Mouse (Mus musculus) midbrain, postnatal 0 days (tissue): ENCODE data around the gene Slc11a2. TPM values are rescaled to one million over a fixed set of nuclear protein-coding genes. Genes with fewer than 3 reads are reported as not detected.

Experiments
- ATAC-seq: fragments of 200-750 bp; cut with Nextera tagmentation; 2 replicates; pipeline ENCODE4 v1.8.0; 2017; ENCODE audit warnings: moderate number of reproducible peaks, mild to moderate bottlenecking, moderate TSS enrichment, moderate library complexity; ENCODE audit not compliant: low FRiP score
- DNase-seq: peaks from one replicate; pipeline ENCODE4 v3.0.0-alpha.2; 2015; ENCODE audit warnings: low spot score
- H3K27ac ChIP-seq: fragments of 300-500 bp; sonication (generic); 2 replicates; pipeline ENCODE4 v1.5.1; 2014; ENCODE audit warnings: low read depth, mild to moderate bottlenecking, low read length, mixed read lengths
- H3K27me3 ChIP-seq: fragments of 300-500 bp; sonication (generic); 2 replicates; pipeline ENCODE4 v1.6.1; 2014; ENCODE audit warnings: low read length, control low read depth, mixed read lengths; ENCODE audit not compliant: insufficient read depth
- H3K36me3 ChIP-seq: fragments of 300-500 bp; sonication (generic); 2 replicates; pipeline ENCODE4 v1.6.1; 2014; ENCODE audit warnings: low read length, control low read depth, mixed read lengths; ENCODE audit not compliant: insufficient read depth
- H3K4me1 ChIP-seq: fragments of 300-500 bp; sonication (generic); 2 replicates; pipeline ENCODE4 v1.6.1; 2014; ENCODE audit warnings: mild to moderate bottlenecking, control low read depth, antibody characterized with exemption, low read length, mixed read lengths; ENCODE audit not compliant: insufficient read depth
- H3K4me2 ChIP-seq: fragments of 300-500 bp; sonication (generic); 2 replicates; pipeline ENCODE4 v1.6.1; 2014; ENCODE audit warnings: low read depth, mild to moderate bottlenecking, low read length, mixed read lengths; ENCODE audit not compliant: poor library complexity, severe bottlenecking
- H3K4me3 ChIP-seq: fragments of 300-500 bp; sonication (generic); 2 replicates; pipeline ENCODE4 v1.5.1; 2014; ENCODE audit warnings: low read depth, mild to moderate bottlenecking, low read length, moderate library complexity
- H3K9ac ChIP-seq: fragments of 300-500 bp; sonication (generic); replicated peaks from 2 replicates; pipeline ENCODE4 v1.6.1; 2014; ENCODE audit warnings: mild to moderate bottlenecking, low read length, moderate library complexity, mixed read lengths; ENCODE audit not compliant: poor library complexity, severe bottlenecking
- H3K9me3 ChIP-seq: fragments of 300-500 bp; sonication (generic); 2 replicates; pipeline ENCODE4 v1.6.1; 2016; ENCODE audit warnings: low read length, control low read depth
- CTCF ChIP-seq: IDR thresholded peaks from 2 replicates; pipeline ENCODE4 v1.5.1; 2016; ENCODE audit warnings: antibody characterized with exemption, mild to moderate bottlenecking
- WGBS: fragments of 180-500 bp; shearing (Covaris S2); extraction: QIAGEN DNeasy Blood & Tissue Kit; methylation state at CpG from one replicate; pipeline ENCODE4 v1.1.7; 2014; 5-methylcytosine and 5-hydroxymethylcytosine counted together
- polyA plus RNA-seq: library from polyadenylated mRNA; unstranded; fragments of >200 nt; fragmentation: Nextera tagmentation; extraction: Ambion mirVana; gene quantifications from 2 replicates; pipeline ENCODE4 v1.2.1, GENCODE M21; 2015
- total RNA-seq: library from RNA; depleted of rRNA; stranded (reverse); fragments of >200 nt; gene quantifications from 2 replicates; pipeline ENCODE4 v1.2.3, GENCODE M21; 2014

Slc11a2 gene
- total and polyA plus RNA-seq, 2 experiments from 2014 or later, result 23.6 to 34.4 TPM

DNA sequence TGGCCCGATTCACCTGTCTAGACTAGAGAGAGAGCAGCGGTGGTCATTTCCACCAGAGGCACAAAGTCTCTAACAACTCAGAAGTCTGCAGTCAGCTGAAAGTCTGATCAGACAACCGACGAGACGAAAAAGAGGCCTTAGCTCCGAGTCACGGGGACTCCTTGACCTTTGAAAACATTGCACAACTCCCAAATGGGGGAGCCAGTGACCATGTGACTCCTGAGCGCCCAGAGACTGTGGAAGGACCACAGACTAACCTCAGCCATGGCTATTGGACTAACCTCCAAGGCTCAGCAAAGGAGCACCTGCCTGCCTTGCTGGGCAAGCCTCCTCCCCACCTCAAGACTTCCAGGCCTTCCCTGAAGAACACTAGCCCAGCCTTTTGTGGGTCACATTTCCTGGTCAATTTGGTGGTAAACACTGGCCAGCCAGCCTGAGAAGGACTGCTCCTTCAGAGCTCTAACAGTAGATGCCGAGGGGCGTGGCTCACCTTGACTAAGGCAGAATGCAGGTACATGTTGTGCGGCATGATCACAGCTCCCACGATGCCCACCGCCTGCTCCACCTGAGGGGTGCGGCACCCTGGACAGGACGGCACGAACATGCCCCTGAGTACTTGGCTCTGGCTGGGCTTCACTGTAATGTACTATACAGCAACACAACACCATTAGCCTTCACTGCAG, 21.4 kb downstream of the Slc11a2 start:
- H3K4me2 ChIP-seq, result no peak overlapping the region
- H3K9me3 ChIP-seq, result no peaks in the 10 kb centered on the region
- 96% methylated on average over 16 of the region's 16 CpGs for WGBS
- no peak overlapping the region for H3K4me3 ChIP-seq
- no peaks in the 10 kb centered on the region for H3K4me1 ChIP-seq
- H3K36me3 ChIP-seq, result peaks cover 67% of the 10 kb centered on the region
- DNase-seq (no peak), ATAC-seq (no peak)
- H3K27me3 ChIP-seq, result no peaks in the 10 kb centered on the region
- TF ChIP-seq CTCF, result no peak
- H3K9ac ChIP-seq, result no peak overlapping the region
- H3K27ac ChIP-seq, result no peak overlapping the region

DNA sequence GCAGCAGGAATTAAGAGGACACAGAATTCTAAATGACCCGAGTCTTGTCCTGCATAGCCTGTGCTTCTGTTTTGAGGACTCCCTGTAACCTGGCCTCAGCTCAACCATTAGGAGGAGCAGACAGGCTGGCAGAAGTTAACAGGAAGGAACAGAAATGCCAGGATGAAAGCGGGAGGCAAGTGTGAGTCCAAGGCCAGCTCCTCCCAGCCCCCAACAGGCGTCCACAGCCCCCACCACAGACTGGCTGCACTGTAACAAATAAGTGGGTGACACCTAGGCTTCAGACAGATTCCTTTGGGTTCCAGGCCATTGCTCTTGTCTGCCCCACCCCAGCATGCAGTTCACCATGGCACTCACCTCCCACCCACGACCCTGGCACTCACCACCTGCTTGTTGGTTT, 22.1 kb downstream of the Slc11a2 start:
- WGBS, result 81% methylated on average over 4 of the region's 4 CpGs
- TF ChIP-seq CTCF, result no peak
- DNase-seq (no peak), ATAC-seq (no peak)
- Histone ChIP-seq H3K4me3 (no peak overlapping the region), H3K27ac (no peak overlapping the region), H3K4me2 (no peak overlapping the region), H3K36me3 (peaks cover 67% of the 10 kb centered on the region), H3K9ac (no peak overlapping the region), H3K9me3 (no peaks in the 10 kb centered on the region), H3K4me1 (no peaks in the 10 kb centered on the region), H3K27me3 (no peaks in the 10 kb centered on the region)

DNA sequence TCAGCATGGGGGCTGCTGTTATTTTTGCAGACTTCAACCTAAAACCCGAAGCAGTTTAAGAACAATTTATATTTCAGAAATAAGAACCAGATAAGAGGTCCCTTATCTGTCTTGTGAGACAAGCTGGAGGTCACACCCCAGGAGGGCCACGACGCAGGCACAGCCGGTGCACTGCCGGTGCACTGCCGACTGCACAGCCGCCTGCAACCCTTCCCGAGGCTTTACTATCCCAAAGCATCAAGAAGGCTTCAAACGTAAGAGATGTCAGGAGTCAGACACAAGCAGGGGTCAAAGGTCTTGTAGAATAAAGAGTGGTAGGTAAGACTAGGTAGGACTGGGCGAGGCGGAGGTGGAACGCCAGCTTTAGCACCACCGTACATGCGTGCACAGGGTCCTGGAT, 22.5 kb downstream of the Slc11a2 start:
- DNase-seq (no peak), ATAC-seq (no peak)
- H3K27ac ChIP-seq, result no peak overlapping the region
- peaks cover 69% of the 10 kb centered on the region for H3K36me3 ChIP-seq
- H3K9ac ChIP-seq, result no peak overlapping the region
- TF ChIP-seq CTCF, result no peak
- no peaks in the 10 kb centered on the region for H3K27me3 ChIP-seq
- no peak overlapping the region for H3K4me3 ChIP-seq
- H3K9me3 ChIP-seq, result no peaks in the 10 kb centered on the region
- H3K4me1 ChIP-seq, result no peaks in the 10 kb centered on the region
- no peak overlapping the region for H3K4me2 ChIP-seq
- WGBS, result 92% methylated on average over 14 of the region's 14 CpGs

DNA sequence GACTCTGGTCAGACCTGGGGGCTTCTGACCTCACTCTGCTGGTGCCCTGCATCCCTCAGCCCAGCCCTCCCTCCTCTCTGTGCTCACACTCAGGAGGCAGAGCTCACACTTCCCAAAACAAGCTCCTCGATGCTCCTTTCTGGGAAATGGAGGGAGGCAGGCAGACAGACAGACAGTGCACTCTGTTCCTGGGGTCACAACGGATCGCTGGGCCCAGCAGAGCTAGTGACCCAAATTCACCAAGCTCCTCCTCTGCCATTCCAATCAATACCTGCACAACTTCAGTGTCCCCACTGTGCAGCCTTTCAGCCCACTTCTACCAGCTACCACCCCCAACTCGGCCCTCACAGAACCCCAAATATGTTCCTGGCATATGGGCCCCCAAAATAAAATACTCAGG, 23.1 kb downstream of the Slc11a2 start:
- no peak overlapping the region for H3K27ac ChIP-seq
- TF ChIP-seq CTCF, result no peak
- no peak overlapping the region for H3K4me3 ChIP-seq
- H3K36me3 ChIP-seq, result peaks cover 70% of the 10 kb centered on the region
- H3K9me3 ChIP-seq, result no peaks in the 10 kb centered on the region
- no peak overlapping the region for H3K9ac ChIP-seq
- ATAC-seq, result no peak
- DNase-seq, result no peak
- no peaks in the 10 kb centered on the region for H3K27me3 ChIP-seq
- 92% methylated on average over 4 of the region's 4 CpGs for WGBS
- H3K4me2 ChIP-seq, result no peak overlapping the region
- H3K4me1 ChIP-seq, result no peaks in the 10 kb centered on the region

DNA sequence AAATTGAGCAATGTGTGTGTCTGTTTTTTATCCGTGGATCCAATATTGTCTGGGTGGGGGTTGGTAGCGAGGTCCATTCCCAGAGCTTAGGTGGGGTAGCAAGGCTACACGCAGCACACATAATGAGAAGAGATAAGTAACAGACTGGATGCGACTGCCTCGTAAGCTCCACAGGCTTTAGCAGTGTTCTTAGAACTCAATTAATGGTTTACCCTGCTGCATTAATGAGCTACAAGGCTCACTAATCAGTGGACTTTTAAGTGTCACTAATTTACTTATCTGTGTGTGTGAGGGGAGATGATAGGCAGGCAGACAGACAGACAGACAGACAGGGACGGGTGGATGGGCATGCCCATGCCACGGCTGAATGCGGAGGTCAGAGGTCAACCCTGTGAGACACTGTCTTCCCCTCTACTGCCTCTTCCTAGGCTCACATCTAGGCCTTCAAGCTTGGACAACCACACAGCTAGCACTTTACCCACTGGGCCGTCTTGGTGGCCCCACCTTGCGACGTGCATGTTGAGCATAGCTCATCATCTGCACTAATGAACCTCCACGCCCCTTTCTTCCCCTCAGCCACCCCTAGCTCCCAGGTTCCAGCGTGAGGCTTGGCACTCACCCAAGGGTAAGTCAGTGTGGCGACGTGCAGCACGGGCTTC, 24.2 kb downstream of the Slc11a2 start:
- Histone ChIP-seq H3K4me3 (no peak overlapping the region), H3K4me2 (no peak overlapping the region), H3K4me1 (no peaks in the 10 kb centered on the region), H3K9me3 (no peaks in the 10 kb centered on the region), H3K9ac (no peak overlapping the region), H3K27me3 (no peaks in the 10 kb centered on the region), H3K36me3 (peaks cover 76% of the 10 kb centered on the region), H3K27ac (no peak overlapping the region)
- TF ChIP-seq CTCF, result no peak
- 91% methylated on average over 16 of the region's 16 CpGs for WGBS
- no peak for ATAC-seq
- DNase-seq, result no peak

DNA sequence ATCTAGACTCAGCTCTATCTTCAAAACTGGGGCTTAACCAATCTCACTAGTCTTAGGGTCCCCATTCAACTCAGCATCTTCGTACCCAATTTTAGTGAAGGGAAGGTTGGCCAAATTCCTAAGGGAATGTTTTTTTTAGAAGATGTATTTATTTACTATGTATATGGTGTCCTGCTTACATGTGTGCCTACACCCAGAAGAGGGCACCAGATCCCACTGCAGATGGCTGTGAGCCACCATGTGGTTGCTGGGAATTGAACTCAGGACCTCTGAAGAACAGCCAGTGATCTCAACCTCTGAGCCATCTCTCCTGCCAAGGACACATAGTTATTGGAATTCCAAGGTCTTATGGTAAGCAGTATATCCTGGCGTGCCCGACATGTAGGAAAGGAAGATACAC, 29.3 kb downstream of the Slc11a2 start:
- no peaks in the 10 kb centered on the region for H3K27me3 ChIP-seq
- DNase-seq, result no peak
- H3K4me2 ChIP-seq, result no peak overlapping the region
- H3K36me3 ChIP-seq, result peaks cover 62% of the 10 kb centered on the region
- no peak overlapping the region for H3K27ac ChIP-seq
- H3K9me3 ChIP-seq, result no peaks in the 10 kb centered on the region
- 98% methylated on average over 3 of the region's 3 CpGs for WGBS
- no peak overlapping the region for H3K4me3 ChIP-seq
- no peaks in the 10 kb centered on the region for H3K4me1 ChIP-seq
- no peak overlapping the region for H3K9ac ChIP-seq
- no peak for ATAC-seq
- TF ChIP-seq CTCF, result peak; percentile 21
